Mouse (Mus musculus): ENCODE measurements at regions not wholly inside any gene's neighbourhood (a gene's known extent, or its start where the extent isn't known, plus 50 kb on each side); places are given as distances from the start of the nearest gene placed in this dataset.

DNA sequence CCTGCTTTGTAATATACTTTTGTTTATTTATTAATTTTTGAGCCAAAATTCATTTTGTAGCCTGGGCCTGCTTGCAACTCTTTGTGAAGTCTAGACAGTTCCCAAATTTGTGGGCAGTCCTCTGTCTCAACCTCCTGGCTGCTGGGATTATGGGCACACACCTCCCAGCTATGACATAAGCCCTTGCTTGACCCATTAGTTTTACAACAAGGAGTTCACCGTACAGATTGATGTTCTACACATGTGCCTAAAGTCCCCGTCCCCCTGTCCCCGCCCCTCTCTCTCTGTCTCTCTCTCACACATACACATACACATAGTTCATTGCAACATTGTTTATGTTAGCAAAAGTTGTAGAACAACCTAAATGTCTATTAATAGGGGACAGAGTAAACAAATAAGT is 63.7 kb upstream of the Abca1 start:
- H3K79me2 ChIP-seq (replicated peaks; ENCODE audit: control insufficient read depth, extremely low read depth, insufficient read depth, poor library complexity, severe bottlenecking): no peaks in the 10 kb centered on the region
- in situ Hi-C loops (cut with MboI; ENCODE audit: low pct_ligation_motif_present, low pct_unique_long_range_greater_than_20kb, low sequenced_read_pairs): no loop called here
- H3K9me3 ChIP-seq (replicated peaks; ENCODE audit: low read length): no peaks in the 10 kb centered on the region
- no peak for DNase-seq (ENCODE audit: extremely low read depth)
- H3K27me3 ChIP-seq (replicated peaks): no peaks in the 10 kb centered on the region
- H3K9ac ChIP-seq (ENCODE audit: insufficient read depth, low read depth): no peak overlapping the region
- no peak overlapping the region for H3K4me3 ChIP-seq (replicated peaks in 1 of 3; ENCODE audit: low read depth in 2 of 3, low read length in 2 of 3, poor library complexity in 1 of 3)
- TF ChIP-seq ZNF384 (IDR thresholded peaks at IDR 0.05; ENCODE audit: low read depth, low read length) (no peak), MEF2A (IDR thresholded peaks at IDR 0.05; ENCODE audit: borderline replicate concordance, low read depth, low read length) (no peak), TBP (conservative IDR thresholded peaks at IDR 0.05; ENCODE audit: low read depth, low read length) (no peak), TCF12 (IDR thresholded peaks at IDR 0.05; ENCODE audit: low read depth, low read length) (no peak)
- no peak overlapping the region for H3K4me2 ChIP-seq (ENCODE audit: insufficient read depth, low read depth, poor library complexity, severe bottlenecking)
- H3K36me3 ChIP-seq (replicated peaks in 1 of 2; ENCODE audit: control insufficient read depth in 1 of 2, insufficient read depth in 1 of 2, low read length in 1 of 2): no peaks in the 10 kb centered on the region
- H3K4me1 ChIP-seq (ENCODE audit: control insufficient read depth in 1 of 2, insufficient read depth in 2 of 2): peaks cover 0 to 4% of the 10 kb centered on the region in 2 experiments; a peak in 2 of 4 replicates
- dilution Hi-C loops (cut with MboI; ENCODE audit: extremely low pct_ligation_motif_present, extremely low pct_unique_long_range_greater_than_20kb, low sequenced_read_pairs): no loop called here
- no peak overlapping the region for H3K27ac ChIP-seq (ENCODE audit: insufficient read depth, low read depth)

DNA sequence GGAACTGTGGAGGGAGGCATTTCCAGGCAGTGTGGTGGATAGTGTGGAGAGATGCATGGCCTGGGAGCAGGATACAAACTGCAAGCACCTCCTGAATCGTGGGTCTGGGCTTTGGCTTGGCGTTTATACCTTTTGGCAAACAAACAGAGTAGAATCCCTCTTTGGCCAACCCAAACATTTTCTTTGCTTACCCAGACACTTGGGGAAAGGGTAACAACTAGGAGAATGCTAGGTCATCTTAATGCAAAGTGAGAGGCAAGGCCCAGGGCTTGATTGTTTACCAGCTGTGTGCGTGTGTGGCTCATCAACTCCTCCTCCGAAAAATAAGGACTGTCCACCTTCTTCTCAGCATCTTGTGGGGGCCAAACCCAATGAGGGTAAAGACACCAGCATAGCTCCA is 61.1 kb upstream of the Abca1 start:
- in situ Hi-C loops (cut with MboI; ENCODE audit: low pct_ligation_motif_present, low pct_unique_long_range_greater_than_20kb, low sequenced_read_pairs) (no loop called here), dilution Hi-C loops (cut with MboI; ENCODE audit: extremely low pct_ligation_motif_present, extremely low pct_unique_long_range_greater_than_20kb, low sequenced_read_pairs) (no loop called here)

DNA sequence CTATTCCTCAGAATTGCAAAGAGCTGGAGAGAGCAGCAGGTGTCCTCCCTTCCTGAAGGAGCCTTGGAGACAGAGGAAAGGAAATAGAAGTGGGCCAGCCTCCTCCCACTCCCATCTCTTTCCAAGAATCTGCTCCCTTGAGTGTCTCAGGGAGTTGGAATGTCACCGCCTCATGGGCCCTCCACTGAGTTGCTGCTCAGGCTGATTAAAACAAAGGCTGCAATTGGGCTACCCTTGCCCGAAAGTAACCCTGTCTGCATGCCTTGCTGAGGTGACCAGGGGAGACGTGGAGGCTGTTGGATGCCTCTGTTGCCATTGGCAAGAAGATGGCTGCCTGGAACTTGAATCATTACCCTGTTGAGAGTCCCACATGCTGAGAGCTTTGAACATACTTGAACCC is 59.7 kb upstream of the Abca1 start:
- Histone ChIP-seq H3K36me3 (replicated peaks in 1 of 2; ENCODE audit: control insufficient read depth in 1 of 2, insufficient read depth in 1 of 2, low read length in 1 of 2) (no peaks in the 10 kb centered on the region), H3K4me2 (ENCODE audit: insufficient read depth, low read depth, poor library complexity, severe bottlenecking) (no peak overlapping the region), H3K4me3 (replicated peaks in 1 of 3; ENCODE audit: low read depth in 2 of 3, low read length in 2 of 3, poor library complexity in 1 of 3) (no peak overlapping the region), H3K9ac (ENCODE audit: insufficient read depth, low read depth) (no peak overlapping the region), H3K27ac (ENCODE audit: insufficient read depth, low read depth) (no peak overlapping the region), H3K79me2 (replicated peaks; ENCODE audit: control insufficient read depth, extremely low read depth, insufficient read depth, poor library complexity, severe bottlenecking) (no peaks in the 10 kb centered on the region), H3K9me3 (replicated peaks; ENCODE audit: low read length) (no peaks in the 10 kb centered on the region), H3K4me1 (ENCODE audit: control insufficient read depth in 1 of 2, insufficient read depth in 2 of 2) (no peaks in the 10 kb centered on the region), H3K27me3 (replicated peaks) (no peaks in the 10 kb centered on the region)
- in situ Hi-C loops (cut with MboI; ENCODE audit: low pct_ligation_motif_present, low pct_unique_long_range_greater_than_20kb, low sequenced_read_pairs): no loop called here
- no peak for DNase-seq (ENCODE audit: extremely low read depth)
- dilution Hi-C loops (cut with MboI; ENCODE audit: extremely low pct_ligation_motif_present, extremely low pct_unique_long_range_greater_than_20kb, low sequenced_read_pairs): no loop called here
- TF ChIP-seq MEF2A (IDR thresholded peaks at IDR 0.05; ENCODE audit: borderline replicate concordance, low read depth, low read length) (no peak), TBP (conservative IDR thresholded peaks at IDR 0.05; ENCODE audit: low read depth, low read length) (no peak), GABPA (IDR thresholded peaks at IDR 0.05; ENCODE audit: insufficient replicate concordance, low read depth, low read length) (no peak), MAX (IDR thresholded peaks at IDR 0.05; ENCODE audit: low read length) (no peak), NELFE (IDR thresholded peaks at IDR 0.05; ENCODE audit: low read depth, low read length) (no peak), EP300 (IDR thresholded peaks at IDR 0.05; ENCODE audit: low read length) (no peak), ZKSCAN1 (IDR thresholded peaks at IDR 0.05; ENCODE audit: borderline replicate concordance, low read depth, low read length) (no peak)

More for the DNA sequence above, 61.1 kb upstream of the Abca1 start:
- H3K27me3 ChIP-seq (replicated peaks): no peaks in the 10 kb centered on the region
- DNase-seq (ENCODE audit: extremely low read depth): no peak
- no peaks in the 10 kb centered on the region for H3K79me2 ChIP-seq (replicated peaks; ENCODE audit: control insufficient read depth, extremely low read depth, insufficient read depth, poor library complexity, severe bottlenecking)
- H3K36me3 ChIP-seq (replicated peaks in 1 of 2; ENCODE audit: control insufficient read depth in 1 of 2, insufficient read depth in 1 of 2, low read length in 1 of 2): no peaks in the 10 kb centered on the region
- no peaks in the 10 kb centered on the region for H3K9me3 ChIP-seq (replicated peaks; ENCODE audit: low read length)
- no peak overlapping the region for H3K4me3 ChIP-seq (replicated peaks in 1 of 3; ENCODE audit: low read depth in 2 of 3, low read length in 2 of 3, poor library complexity in 1 of 3)
- no peak overlapping the region for H3K9ac ChIP-seq (ENCODE audit: insufficient read depth, low read depth)
- no peaks in the 10 kb centered on the region for H3K4me1 ChIP-seq (ENCODE audit: control insufficient read depth in 1 of 2, insufficient read depth in 2 of 2)
- no peak overlapping the region for H3K27ac ChIP-seq (ENCODE audit: insufficient read depth, low read depth)
- no peak for TF ChIP-seq PAX5 (IDR thresholded peaks at IDR 0.05; ENCODE audit: low read length)
- no peak for TF ChIP-seq ELF1 (IDR thresholded peaks at IDR 0.05; ENCODE audit: low read depth, low read length)
- TF ChIP-seq GABPA (IDR thresholded peaks at IDR 0.05; ENCODE audit: insufficient replicate concordance, low read depth, low read length): no peak
- no peak overlapping the region for H3K4me2 ChIP-seq (ENCODE audit: insufficient read depth, low read depth, poor library complexity, severe bottlenecking)
